Mouse (Mus musculus) layer of hippocampus, adult 11-12 months (tissue): Measurements from ENCODE around the gene Entpd5.

Source experiments
- DNase-seq: peaks from one replicate; pipeline ENCODE4 v3.0.0; 2022; ENCODE audit warnings: low spot score

Gene Entpd5

DNA sequence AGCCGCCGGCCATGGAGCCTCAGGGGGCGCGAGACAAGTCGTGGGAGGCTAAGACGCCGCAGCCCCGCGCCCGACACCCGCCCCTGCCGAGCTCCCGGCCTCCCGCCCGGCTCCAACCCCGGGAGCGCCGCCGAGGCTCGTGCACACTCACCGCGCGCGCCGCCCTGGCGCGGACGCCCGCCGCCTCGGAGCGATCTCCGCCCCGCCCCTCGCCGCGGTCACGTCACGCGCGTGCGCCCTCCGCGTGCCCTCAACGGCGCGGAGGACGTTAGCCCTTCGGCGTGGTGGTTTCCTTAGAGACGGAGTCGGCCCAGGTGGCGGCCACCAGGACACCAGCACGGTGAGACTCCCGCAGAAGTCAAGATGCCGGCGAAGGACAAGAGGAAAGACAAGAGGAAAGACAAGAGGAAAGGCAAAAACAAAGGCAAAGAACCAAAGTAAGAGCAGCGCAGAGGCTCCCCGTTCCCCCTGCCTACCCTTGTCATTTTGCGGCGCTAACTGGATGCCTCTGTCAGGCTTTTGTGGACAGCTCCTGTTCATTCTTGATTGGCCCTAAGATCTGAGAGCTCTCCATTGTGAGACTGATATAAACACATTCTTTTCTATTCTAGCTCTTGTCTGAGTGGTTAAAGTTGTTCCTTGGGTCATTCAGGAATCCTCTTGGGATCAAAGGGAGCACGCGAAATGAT, at the start of gene Entpd5, which contains the start of gene Bbof1:
Entpd5 (minus strand) TSS at position 211 of the 689 bp plus-strand sequence.
Bbof1 (plus strand) TSS at position 253 of the 689 bp plus-strand sequence.
- DNase-seq: peak; percentile 90

DNA sequence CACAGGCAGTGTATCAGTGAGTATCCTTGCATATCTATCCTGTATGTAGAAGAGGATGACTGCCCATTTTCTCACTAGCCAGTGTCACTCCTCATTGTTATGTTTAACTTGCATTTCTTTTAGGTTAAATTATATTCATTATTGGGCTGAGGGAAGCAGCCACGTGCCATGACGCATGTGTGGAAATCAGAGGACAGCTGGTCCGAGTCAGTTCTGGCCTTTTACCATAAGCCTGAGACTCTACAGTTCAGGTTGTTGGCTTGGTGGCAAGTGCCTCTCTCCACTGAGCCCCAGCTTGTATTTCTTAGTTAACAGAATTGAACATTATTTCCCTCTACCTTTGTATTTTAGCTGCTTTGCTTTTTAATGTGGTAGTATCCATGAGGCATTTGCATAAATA, 48.1 kb upstream of the Entpd5 start:
- no peak for DNase-seq

DNA sequence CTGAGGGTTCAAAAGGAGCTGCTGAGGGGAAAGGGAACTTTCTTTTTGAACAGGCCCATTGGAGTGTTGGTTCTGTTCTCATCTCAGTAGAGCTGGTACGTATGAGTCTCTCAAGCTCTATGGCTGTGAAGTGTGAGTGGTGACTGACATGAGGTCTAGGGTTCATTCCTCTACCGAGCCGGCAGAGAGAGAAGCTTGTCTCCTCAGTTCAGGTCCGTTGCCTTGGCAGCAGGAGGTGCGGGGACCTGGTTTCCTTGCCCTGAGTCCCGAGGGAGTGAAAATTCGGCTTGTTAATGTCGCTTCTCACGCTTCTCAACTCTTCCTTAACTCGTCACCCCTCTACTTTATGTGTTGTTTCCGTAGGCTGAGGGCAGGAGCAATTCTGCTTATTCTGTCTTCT, 43.0 kb upstream of the Entpd5 start:
- no peak for DNase-seq

DNA sequence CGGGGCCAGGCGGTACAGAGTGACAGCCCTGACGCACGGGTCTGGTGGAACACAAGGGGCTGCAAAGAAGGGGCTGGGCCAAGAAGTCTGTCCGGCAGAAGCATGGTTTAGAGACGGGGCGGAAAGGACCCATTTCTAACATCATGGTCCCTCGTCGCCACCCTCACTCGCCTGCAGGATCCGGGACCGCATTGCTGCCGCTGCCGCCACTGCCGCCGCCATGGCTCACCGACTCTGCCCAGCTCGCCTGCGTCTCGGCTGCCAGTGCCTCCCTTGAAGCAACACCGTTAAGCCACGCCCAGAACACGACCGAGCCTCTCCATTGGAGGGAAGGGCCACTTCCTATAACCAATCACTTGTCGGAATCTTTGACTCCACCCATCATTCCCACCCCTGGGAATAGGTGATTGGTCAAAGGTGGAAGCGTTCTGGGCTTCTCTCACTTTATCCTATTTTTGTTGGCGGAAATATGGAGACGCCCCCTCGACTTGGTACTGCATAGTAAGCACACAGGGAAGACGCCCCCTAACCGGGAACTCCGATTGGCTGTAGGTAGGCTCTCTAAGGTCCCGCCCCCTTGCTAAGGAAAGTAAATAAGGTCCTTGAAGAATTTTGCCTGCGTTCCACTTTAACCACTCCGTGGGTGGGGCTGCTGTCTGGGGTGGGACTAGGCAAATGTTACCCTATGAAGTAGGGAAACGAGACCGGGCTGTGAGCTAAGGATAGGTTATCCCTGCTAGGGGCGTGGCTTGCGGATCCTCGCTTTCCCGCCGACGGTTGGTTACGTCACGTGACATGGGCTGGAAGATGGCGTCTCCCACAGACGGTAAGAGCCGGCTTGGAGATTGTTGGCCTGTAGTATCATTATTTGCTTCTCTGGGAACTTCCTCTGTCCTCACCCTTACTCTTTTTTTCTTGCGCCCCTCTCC, 42.2 kb upstream of the Entpd5 start, which contains the start of the genes Aldh6a1 and Lin52:
Aldh6a1 (minus strand) TSS at position 287 of the 929 bp plus-strand sequence.
Lin52 (plus strand) TSS at position 705 of the 929 bp plus-strand sequence.
- DNase-seq: peak; percentile 99

DNA sequence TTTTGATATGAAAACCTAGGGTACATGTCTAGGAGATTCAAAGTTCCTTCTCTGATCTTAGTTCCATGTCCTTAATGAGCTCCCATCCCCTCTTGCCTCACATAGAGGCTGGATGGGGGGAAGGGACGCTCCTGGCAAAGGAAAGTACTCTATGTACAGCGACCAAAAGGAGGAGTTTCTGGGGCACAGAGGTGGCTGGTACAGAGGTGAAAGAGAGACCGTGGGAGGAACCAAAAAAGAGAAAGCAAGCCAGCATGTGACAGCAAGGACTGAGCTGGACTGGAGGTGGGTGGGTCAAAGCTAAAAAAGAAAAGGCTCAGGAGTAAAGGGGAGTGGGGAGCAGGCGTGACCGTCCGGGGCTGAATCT, 41.5 kb upstream of the Entpd5 start:
- no peak for DNase-seq

DNA sequence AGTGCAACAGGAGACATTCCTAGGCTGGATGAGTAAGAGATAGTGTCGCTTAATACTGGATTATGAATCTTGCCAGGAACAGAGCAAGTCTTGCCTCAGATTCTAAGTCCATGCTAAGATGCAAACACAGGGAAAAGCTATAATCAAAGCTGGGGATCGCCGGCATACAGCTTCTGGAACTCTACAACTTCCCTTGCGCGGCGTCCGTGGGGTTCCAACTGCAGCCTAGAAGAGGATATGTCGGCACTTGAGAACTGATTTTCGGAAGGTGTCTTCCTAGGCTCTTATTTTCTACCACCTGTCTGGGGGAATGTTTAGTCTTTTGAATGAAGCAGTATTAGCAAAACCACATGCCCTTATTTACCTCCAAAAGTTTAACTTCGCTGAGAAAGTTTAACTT, 41.1 kb upstream of the Entpd5 start:
- DNase-seq: no peak

DNA sequence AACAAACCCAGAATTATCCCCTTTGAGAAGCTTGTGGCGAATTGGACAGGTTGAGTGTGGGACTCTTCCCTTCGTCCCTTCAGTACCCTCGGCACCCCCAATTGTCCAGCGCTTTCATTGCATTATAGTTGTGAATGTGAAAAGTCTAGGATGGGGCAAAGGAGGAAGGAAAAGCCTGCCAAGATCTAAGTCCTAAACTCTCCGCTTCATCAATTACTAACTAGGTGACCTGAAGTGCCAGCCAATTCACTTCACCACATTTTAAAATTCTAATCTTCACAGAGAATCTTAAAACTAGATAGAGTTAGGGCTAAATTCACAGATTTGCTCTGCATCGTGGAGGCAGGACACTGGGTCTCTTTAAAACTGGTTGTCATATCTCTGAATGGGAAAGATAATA, 39.4 kb upstream of the Entpd5 start:
- DNase-seq: no peak

DNA sequence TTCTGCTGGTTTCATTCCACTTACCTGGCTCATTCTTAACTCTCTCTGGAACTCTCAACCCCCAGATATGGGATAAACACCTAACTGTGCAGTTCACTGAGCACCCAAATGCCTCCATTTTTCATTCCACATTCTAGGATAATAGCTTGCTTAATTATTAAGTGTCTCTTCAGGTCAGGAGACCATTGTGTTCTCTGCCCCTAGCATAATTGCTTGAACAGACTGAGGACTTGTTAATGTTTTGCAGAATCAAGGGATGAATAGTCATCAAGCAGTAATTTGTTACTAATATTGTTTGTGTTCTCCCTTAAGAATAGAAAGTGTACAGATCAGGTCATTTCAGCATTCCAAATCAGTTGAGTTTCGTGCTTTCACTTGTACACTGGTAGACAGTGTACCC, 38.6 kb upstream of the Entpd5 start:
- no peak for DNase-seq

DNA sequence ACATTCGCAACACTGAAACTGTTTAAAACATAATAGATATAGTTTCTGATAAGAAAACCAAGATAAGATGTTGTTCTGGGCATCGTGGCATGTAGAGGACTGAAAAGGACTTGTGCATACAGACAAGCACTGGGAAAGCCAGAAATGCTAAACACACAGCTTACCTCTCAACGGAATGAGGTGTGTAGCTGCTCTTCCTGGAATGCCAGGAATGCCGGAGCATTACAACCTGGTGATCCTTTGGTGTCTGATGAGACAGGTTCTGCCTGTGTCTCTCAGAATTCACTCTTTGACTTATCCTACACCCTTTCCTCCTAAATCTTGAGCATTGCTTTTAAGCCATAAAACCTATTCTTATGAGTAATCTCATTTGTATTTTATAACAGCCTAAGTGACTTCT, 33.7 kb upstream of the Entpd5 start:
- DNase-seq: no peak

DNA sequence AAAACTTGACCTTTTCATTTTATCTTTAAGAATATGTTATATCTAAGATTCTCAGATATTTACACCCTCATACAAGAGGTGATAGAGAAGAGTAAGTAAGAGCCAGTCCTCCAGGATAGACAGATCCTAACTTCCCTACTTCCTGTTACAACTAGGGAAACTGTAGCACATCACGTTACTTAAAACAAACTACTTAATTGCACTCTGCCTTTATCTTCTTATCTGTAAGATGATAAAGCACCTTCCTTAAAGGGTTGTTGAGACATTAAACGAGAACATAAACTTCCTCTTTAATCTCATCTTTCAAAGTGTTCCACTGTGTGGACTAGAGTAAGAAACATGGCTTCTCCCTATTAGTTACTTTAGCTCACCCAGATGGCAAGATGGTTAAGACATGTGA, 29.9 kb upstream of the Entpd5 start:
- DNase-seq: no peak

DNA sequence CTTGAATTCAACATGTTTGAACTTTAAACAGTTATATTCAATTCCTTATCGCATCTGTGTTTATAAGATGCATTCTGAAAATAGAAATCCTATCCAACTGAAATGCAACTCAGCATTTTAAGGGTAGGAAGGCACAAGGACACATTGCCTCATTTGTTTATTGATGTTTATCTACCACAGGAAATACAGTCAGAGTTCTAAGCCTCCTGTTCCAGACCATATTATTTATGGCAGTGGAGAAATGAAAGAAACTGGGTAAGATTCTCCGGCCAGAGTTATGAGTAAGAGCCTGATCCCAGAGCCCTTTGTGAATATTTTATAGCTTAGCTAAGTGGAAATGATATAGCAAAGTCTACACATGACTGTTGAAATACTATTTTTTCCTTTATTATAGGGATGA, 21.0 kb upstream of the Entpd5 start:
- DNase-seq: no peak

DNA sequence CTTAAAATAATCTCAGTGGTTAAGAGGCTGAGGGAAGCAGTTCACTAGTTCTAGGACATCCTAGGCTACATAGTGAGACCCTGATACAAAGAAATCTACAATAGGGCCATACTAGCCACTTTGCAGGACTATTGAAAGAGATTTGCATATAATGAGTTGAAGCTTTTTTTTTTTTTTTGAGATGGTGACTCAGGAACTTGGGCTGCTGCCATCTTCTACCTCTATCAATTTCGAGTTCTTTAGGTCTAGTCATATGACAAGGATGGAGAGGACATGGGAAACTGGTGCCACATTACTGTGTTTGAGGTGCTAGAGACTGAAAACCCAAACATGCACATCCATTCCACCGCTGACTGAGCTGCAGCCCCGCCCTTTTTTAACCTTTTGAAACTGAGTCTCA, 15.2 kb upstream of the Entpd5 start:
- DNase-seq: no peak

DNA sequence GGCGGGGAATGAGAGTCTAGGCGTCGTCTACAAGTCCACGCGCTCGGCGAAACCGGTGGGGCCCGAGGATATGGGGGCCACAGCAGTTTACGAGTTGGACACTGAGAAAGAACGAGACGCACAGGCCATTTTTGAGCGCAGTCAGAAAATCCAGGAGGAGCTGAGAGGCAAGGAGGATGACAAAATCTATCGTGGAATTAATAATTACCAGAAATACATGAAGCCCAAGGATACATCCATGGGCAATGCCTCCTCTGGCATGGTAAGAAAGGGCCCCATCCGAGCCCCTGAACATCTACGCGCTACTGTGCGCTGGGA, 8.7 kb upstream of the Entpd5 start:
- no peak for DNase-seq

DNA sequence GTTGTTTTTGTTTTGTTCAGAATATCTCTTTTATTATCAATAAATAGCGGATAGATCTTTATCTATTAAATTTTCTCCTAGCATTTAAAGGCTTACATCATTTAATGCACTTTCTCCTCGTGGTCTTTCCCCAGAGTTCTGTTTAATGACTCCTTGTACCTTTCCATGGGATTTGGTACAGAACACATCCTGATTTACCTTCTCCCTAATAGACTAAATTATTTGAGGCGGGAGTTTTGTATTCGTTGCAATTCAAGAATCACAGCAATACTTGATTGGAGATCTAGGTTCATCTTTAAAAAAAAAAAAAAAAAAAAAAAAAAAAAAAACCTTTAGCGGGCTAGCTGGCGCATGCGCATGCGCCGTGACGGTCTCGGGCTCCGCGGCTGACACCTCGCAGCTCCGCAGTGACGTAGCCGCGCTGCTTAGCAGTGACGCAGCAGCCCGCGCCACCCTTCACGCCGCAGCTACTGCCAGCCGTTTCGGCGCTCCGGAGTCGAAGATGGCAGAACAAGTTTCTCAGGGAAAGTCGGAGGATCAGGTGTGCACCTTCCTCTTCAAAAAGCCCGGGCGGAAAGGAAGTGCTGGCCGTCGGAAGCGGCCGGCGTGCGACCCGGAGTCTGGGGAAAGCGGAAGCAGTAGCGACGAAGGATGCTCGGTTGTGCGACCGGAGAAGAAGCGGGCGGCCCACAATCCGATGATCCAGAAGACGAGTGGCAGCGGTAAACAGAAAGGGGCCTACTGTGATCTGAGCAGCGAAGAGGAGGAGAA, 8.2 kb upstream of the Entpd5 start, which contains the start of gene Rnf113a2:
Rnf113a2 (plus strand) TSS at position 363 of the 771 bp plus-strand sequence.
- DNase-seq: peak; percentile 84

DNA sequence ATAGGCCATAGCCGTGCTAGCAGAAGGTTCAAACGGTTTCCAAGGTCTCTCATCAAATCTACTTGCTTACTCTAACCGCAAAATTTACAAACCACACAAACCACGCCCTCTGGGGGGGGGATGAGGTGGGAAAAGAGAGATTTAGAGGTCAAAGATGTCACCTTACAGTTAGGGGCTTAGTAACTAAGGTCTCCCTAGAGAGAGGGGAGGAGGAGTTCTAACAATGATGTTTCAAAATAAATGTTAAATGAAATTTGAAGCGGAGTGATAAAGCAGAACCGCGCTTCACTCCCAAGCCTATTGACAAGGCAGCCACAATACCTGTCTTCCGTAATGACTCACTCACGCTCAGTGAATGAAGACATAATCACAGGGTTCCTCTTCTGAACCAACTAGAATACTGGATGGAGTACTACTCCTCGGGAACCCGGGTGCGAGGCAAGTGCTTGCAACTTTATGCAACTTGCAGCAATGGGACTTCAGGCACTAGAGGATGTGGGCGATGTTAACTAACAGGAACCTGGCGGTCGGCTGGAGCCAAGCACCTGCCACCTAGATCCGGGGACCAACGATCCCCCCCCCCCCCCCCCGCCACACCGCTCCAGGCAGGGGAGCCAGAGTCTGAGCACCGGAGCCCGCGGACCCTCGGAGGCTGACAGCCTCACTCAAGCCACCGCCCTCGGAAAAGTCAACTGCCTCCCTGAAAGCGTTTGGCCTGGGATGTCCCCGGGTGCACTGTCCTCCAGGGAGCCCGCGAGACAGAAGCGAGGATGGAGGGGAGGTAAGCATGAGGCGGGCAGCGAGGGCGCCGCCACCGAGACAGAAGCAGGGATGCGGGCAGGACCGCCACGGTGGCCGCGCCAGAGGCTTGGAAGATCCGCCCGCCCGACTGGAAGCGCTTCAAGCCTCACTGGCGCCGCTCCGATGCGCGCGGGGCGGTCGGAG, 683 bp downstream of the Entpd5 start:
- no peak for DNase-seq

DNA sequence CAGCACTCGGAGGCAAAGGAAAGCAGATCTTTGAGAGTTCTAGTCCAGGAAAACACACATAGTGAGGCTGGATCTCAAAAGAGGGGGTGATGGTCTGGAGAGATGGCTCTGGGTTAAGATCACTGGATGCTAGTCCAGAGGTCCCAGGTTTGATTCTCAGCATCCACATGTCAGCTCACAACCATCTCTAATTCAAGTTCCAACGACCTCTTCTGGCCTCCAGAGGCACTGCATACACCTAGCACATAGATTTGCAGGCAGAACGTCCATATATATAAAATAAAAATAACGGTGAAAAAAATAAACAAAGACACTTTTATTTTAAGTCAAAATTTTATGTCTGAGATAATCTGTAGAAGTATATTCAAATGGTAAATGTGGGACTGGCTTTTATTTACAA, 1.6 kb downstream of the Entpd5 start:
- DNase-seq: no peak

DNA sequence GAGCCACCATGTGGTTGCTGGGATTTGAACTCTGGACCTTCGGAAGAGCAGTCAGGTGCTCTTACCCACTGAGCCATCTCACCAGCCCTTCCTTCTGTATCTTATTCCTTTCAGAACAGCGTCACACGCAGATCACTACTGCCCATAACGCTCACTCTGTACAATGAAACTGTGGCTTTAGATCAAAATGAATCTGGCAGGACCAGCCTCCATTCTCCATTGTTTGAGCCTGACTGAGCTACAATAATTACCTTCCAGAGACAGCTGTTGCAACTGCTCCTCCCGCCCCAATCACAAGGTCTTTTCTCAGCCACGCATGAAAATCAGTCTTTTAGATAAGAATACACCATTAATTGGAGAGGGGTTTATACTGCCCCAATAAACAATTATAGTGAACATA, 4.3 kb downstream of the Entpd5 start:
- no peak for DNase-seq

DNA sequence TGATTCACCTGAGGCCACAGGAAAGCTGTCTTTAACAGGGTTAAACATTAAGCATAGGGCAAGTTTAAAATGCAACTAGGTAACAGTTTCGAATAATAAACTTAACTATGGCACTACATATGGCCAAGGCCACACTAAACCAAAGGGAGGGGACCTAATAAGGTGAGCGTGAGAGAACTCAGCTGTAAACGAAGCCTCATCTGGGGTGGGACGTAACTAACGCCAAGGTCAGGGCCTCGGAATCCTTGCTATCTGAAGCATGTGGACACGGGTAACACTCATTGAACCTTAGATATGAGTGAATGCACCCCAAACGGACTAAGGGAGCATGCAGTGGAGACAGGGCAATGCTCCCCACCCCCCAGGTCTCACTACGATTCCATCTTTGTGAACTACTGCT, 5.9 kb downstream of the Entpd5 start:
- DNase-seq: no peak

DNA sequence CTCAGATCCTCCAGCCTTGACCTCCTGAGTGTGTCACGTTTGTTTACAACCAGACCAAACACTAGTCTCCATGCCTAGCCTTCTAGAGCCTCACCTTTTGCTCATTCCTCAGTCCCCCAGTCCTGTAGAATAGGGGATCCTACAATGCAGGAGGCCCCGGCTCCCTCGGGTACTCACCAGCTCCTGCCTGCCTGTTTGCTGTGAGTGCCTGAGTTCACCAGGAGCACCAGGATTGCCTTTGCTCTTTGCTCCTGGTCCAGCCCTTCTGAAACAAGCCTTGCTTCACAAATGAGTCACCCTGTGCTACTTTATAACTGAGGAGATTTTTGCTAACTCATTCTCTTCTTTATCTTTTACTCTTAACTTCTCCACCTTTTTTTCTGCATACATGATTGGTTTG, 8.2 kb downstream of the Entpd5 start:
- no peak for DNase-seq

DNA sequence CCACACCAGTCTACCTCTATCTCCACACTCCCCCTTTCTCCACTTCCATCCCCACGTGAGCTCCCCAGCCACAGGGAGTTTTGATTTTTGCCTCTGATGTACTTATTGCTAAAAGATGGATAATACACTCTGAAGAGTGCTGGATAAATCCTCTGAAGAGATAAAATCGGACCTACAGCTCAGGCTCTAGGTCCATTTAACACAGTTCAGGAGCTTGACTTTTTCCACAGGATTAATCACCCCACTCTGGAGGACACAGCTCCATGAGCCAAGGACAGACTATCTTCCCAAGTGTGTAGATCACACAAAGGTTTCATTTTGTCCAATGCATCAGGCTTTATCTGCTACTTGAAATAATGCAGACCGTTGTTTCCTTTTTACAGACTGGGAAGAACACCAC, 8.8 kb downstream of the Entpd5 start:
- DNase-seq: no peak

DNA sequence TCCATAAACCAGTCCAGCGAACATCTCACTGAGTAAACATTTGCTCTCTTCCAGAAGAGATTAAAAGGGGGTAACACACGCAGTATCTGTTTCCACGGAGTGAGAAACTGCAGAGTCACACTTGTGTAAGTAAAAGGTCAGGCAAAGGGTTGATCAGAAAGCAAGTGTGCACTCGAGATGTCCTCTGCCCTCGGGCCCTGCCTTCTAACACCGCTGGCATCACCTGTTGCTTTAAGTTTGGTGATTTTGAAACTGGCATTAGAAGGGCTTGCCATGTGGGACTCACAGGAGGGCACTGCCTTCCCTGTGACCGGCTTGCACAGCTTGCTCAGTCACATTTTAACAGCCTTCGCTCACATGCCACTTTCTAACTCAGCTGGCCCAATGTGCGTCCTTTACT, 9.2 kb downstream of the Entpd5 start:
- no peak for DNase-seq
